Mouse (Mus musculus): ENCODE results near the gene Adgre5. TPM values are rescaled to one million over a fixed set of nuclear protein-coding genes. Genes with fewer than 3 reads are reported as not detected.

The Adgre5 gene
- polyA plus RNA-seq, 1 experiment from 2014 or later: 10.7 TPM

DNA sequence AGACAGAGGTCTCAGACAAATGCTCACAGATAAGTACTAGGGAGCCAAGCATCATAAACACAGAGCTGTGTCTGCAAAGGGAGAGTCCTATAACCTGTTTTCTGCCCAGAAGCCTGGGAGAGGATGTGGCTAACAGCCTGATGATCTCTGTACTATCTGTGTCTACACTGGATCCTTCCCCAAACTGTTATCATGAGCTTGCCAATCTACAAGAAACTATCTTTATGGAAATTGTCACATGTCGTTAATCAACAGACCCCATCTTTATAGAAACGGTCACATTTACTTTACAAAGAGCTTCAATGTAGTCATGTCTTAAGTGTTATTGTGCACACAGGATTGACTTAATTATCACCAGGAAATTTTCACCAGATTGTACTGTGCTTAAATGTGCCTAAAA, 29.5 kb upstream of the Adgre5 start:
- H3K27me3 ChIP-seq: peaks cover 27% of the 10 kb centered on the region
- H3K9me3 ChIP-seq: peaks cover 6% of the 10 kb centered on the region; the same call in 1 of the 2 replicates
- 86% methylated on average over 2 of the region's 2 CpGs for WGBS

GRCm38 (mm10) chr8:83769720-83770119, 28.6 kb upstream of the Adgre5 start:
- Histone ChIP-seq H3K27me3 (peaks cover 27% of the 10 kb centered on the region), H3K4me2 (no peak overlapping the region), H3K9me3 (peaks cover 6% of the 10 kb centered on the region; the same call in 1 of the 2 replicates), H3K9ac (no peak overlapping the region), H3K27ac (no peak overlapping the region), H3K4me3 (replicated peaks) (no peak overlapping the region), H3K4me1 (0 out of 2 replicates have a peak, but pooled peaks cover 10% of the 10 kb centered on the region), H3K36me3 (replicated peaks) (no peaks in the 10 kb centered on the region)
- WGBS: 80% methylated on average over 7 of the region's 7 CpGs
- no peak for ATAC-seq (ENCODE audit: low FRiP score)

More for the DNA sequence above, 29.5 kb upstream of the Adgre5 start:
- no peak for ATAC-seq (ENCODE audit: low FRiP score)
- H3K4me2 ChIP-seq: no peak overlapping the region
- no peaks in the 10 kb centered on the region for H3K36me3 ChIP-seq (replicated peaks)
- no peak overlapping the region for H3K4me3 ChIP-seq (replicated peaks)
- H3K9ac ChIP-seq: no peak overlapping the region
- no peak overlapping the region for H3K27ac ChIP-seq
- H3K4me1 ChIP-seq: 0 out of 2 replicates have a peak, but pooled peaks cover 10% of the 10 kb centered on the region

GRCm38 (mm10) chr8:83768526-83768925, 27.4 kb upstream of the Adgre5 start:
- Histone ChIP-seq H3K4me2 (no peak overlapping the region), H3K36me3 (replicated peaks) (no peaks in the 10 kb centered on the region), H3K4me1 (0 out of 2 replicates have a peak, but pooled peaks cover 10% of the 10 kb centered on the region), H3K4me3 (replicated peaks) (no peak overlapping the region), H3K27me3 (peaks cover 19% of the 10 kb centered on the region), H3K9me3 (peaks cover 6% of the 10 kb centered on the region; the same call in 1 of the 2 replicates), H3K27ac (no peak overlapping the region), H3K9ac (no peak overlapping the region)
- no peak for ATAC-seq (ENCODE audit: low FRiP score)
- 73% methylated on average over 5 of the region's 5 CpGs for WGBS

- no peak overlapping the region for H3K4me2 ChIP-seq
- H3K27ac ChIP-seq: no peak overlapping the region
- H3K4me1 ChIP-seq: 0 out of 2 replicates have a peak, but pooled peaks cover 1% of the 10 kb centered on the region
- peaks cover 17% of the 10 kb centered on the region for H3K27me3 ChIP-seq
- no peak overlapping the region for H3K9ac ChIP-seq
- 90% methylated on average over 4 of the region's 4 CpGs for WGBS
- peaks cover 6% of the 10 kb centered on the region; the same call in 1 of the 2 replicates for H3K9me3 ChIP-seq
- ATAC-seq (ENCODE audit: low FRiP score): no peak
- H3K36me3 ChIP-seq (replicated peaks): no peaks in the 10 kb centered on the region
- H3K4me3 ChIP-seq (replicated peaks): no peak overlapping the region
Measured at GRCm38 (mm10) chr8:83767442-83767841, 26.3 kb upstream of the Adgre5 start.

GRCm38 (mm10) chr8:83765663-83766062, 24.5 kb upstream of the Adgre5 start:
- Histone ChIP-seq H3K9ac (no peak overlapping the region), H3K4me1 (no peaks in the 10 kb centered on the region), H3K36me3 (replicated peaks) (no peaks in the 10 kb centered on the region), H3K4me2 (no peak overlapping the region), H3K9me3 (peaks cover 6% of the 10 kb centered on the region; the same call in 1 of the 2 replicates), H3K4me3 (replicated peaks) (no peak overlapping the region), H3K27ac (no peak overlapping the region), H3K27me3 (0 out of 2 replicates have a peak, but pooled peaks cover 8% of the 10 kb centered on the region)
- no peak for ATAC-seq (ENCODE audit: low FRiP score)

GRCm38 (mm10) chr8:83764717-83765116, 23.6 kb upstream of the Adgre5 start:
- Histone ChIP-seq H3K9ac (no peak overlapping the region), H3K9me3 (peaks cover 6% of the 10 kb centered on the region; the same call in 1 of the 2 replicates), H3K4me1 (no peaks in the 10 kb centered on the region), H3K36me3 (replicated peaks) (no peaks in the 10 kb centered on the region), H3K27me3 (peaks cover 7% of the 10 kb centered on the region; the same call in 1 of the 2 replicates), H3K4me2 (no peak overlapping the region), H3K27ac (no peak overlapping the region), H3K4me3 (replicated peaks) (no peak overlapping the region)
- no peak for ATAC-seq (ENCODE audit: low FRiP score)
- 82% methylated on average over 2 of the region's 2 CpGs for WGBS

GRCm38 (mm10) chr8:83764116-83764515, 23.0 kb upstream of the Adgre5 start:
- no peaks in the 10 kb centered on the region for H3K36me3 ChIP-seq (replicated peaks)
- WGBS: 93% methylated on average over 8 of the region's 8 CpGs

GRCm38 (mm10) chr8:83759231-83759759, 18.2 kb upstream of the Adgre5 start:
- Histone ChIP-seq H3K9ac (no peak overlapping the region), H3K9me3 (no peaks in the 10 kb centered on the region), H3K4me2 (no peak overlapping the region), H3K4me3 (replicated peaks) (no peak overlapping the region), H3K27me3 (no peaks in the 10 kb centered on the region; the same call in 1 of the 2 replicates), H3K36me3 (replicated peaks) (no peaks in the 10 kb centered on the region), H3K27ac (no peak overlapping the region), H3K4me1 (no peaks in the 10 kb centered on the region)
- WGBS: 75% methylated on average over 2 of the region's 2 CpGs
- no peak for ATAC-seq (ENCODE audit: low FRiP score)

More at GRCm38 (mm10) chr8:83764116-83764515, 23.0 kb upstream of the Adgre5 start:
- H3K4me2 ChIP-seq: no peak overlapping the region
- peaks cover under 1% of the 10 kb centered on the region; the same call in 1 of the 2 replicates for H3K27me3 ChIP-seq
- no peak overlapping the region for H3K4me3 ChIP-seq (replicated peaks)
- no peak for ATAC-seq (ENCODE audit: low FRiP score)
- no peak overlapping the region for H3K27ac ChIP-seq
- H3K9me3 ChIP-seq: peaks cover 6% of the 10 kb centered on the region; the same call in 1 of the 2 replicates
- H3K9ac ChIP-seq: no peak overlapping the region
- H3K4me1 ChIP-seq: no peaks in the 10 kb centered on the region

GRCm38 (mm10) chr8:83758298-83758697, 17.2 kb upstream of the Adgre5 start:
- H3K4me2 ChIP-seq: no peak overlapping the region
- no peak overlapping the region for H3K27ac ChIP-seq
- no peak for ATAC-seq (ENCODE audit: low FRiP score)
- no peaks in the 10 kb centered on the region for H3K4me1 ChIP-seq
- 65% methylated on average over 5 of the region's 5 CpGs for WGBS
- H3K9me3 ChIP-seq: no peaks in the 10 kb centered on the region
- no peak overlapping the region for H3K9ac ChIP-seq
- H3K36me3 ChIP-seq (replicated peaks): no peaks in the 10 kb centered on the region
- H3K27me3 ChIP-seq: no peaks in the 10 kb centered on the region; the same call in 1 of the 2 replicates
- H3K4me3 ChIP-seq (replicated peaks): no peak overlapping the region

GRCm38 (mm10) chr8:83757084-83757607, 16.0 kb upstream of the Adgre5 start:
- peaks cover 5% of the 10 kb centered on the region for H3K4me1 ChIP-seq

GRCm38 (mm10) chr8:83756273-83756672, 15.1 kb upstream of the Adgre5 start:
- peaks cover 13% of the 10 kb centered on the region for H3K4me1 ChIP-seq
- no peak overlapping the region for H3K4me3 ChIP-seq (replicated peaks)
- WGBS: 97% methylated on average over 3 of the region's 3 CpGs
- no peaks in the 10 kb centered on the region; the same call in 1 of the 2 replicates for H3K27me3 ChIP-seq
- H3K9ac ChIP-seq: no peak overlapping the region
- ATAC-seq (ENCODE audit: low FRiP score): no peak
- H3K27ac ChIP-seq: no peak overlapping the region
- no peaks in the 10 kb centered on the region for H3K9me3 ChIP-seq
- no peak overlapping the region for H3K4me2 ChIP-seq
- no peaks in the 10 kb centered on the region for H3K36me3 ChIP-seq (replicated peaks)

More at GRCm38 (mm10) chr8:83757084-83757607, 16.0 kb upstream of the Adgre5 start:
- no peak overlapping the region for H3K4me3 ChIP-seq (replicated peaks)
- H3K36me3 ChIP-seq (replicated peaks): no peaks in the 10 kb centered on the region
- H3K27ac ChIP-seq: no peak overlapping the region
- no peaks in the 10 kb centered on the region for H3K9me3 ChIP-seq
- no peak for ATAC-seq (ENCODE audit: low FRiP score)
- H3K4me2 ChIP-seq: no peak overlapping the region
- WGBS: 85% methylated on average over 6 of the region's 6 CpGs
- H3K9ac ChIP-seq: no peak overlapping the region
- H3K27me3 ChIP-seq: no peaks in the 10 kb centered on the region; the same call in 1 of the 2 replicates

DNA sequence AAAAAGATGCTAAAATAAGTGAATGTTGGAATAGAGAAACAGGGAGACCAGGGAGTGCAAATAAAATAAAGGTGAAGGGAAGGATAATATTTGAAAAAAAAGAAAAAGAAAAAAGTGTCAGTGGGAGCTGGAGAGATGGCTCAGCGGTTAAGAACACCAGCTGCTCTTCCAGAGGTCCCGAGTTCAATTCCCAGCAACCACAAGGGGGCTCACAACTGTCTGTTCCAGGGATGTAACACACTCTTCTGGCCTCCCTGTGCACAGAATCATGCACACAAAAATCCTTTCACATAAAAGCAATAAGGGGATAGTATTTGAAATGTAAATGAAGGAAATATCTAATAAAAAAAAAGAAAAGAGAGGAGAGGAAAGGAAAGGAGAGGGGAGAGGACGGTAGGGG, 13.0 kb upstream of the Adgre5 start:
- Histone ChIP-seq H3K36me3 (replicated peaks) (no peaks in the 10 kb centered on the region), H3K4me3 (replicated peaks) (no peak overlapping the region), H3K4me2 (no peak overlapping the region), H3K9me3 (no peaks in the 10 kb centered on the region), H3K27ac (no peak overlapping the region), H3K4me1 (peaks cover 16% of the 10 kb centered on the region), H3K9ac (no peak overlapping the region), H3K27me3 (peaks cover 4% of the 10 kb centered on the region)
- 45% methylated on average over 3 of the region's 3 CpGs for WGBS
- ATAC-seq (ENCODE audit: low FRiP score): no peak

DNA sequence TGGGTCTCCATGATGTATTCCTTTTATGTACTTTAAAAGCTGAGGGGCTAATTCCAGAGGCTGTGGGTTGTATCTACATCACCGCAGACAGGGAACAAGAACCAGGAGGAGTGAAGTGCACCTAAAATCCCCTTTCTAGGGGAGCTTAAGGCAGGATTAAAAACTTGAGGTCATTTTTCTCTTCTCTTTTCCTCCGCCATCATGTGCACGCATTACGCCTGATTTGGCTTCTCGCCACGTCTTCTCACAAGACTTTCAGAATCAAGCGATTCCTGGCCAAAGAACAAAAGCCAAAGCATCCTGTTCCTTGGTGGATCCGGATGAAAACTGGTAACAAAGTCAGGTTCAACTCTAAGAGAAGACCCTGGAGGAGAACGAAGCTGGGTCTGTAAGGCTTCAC, 8.1 kb upstream of the Adgre5 start:
- H3K36me3 ChIP-seq (replicated peaks): no peaks in the 10 kb centered on the region
- no peak overlapping the region for H3K4me3 ChIP-seq (replicated peaks)
- peaks cover 42% of the 10 kb centered on the region for H3K27me3 ChIP-seq
- no peak overlapping the region for H3K9ac ChIP-seq
- WGBS: 85% methylated on average over 9 of the region's 9 CpGs
- H3K4me2 ChIP-seq: no peak overlapping the region
- no peaks in the 10 kb centered on the region for H3K9me3 ChIP-seq
- ATAC-seq (ENCODE audit: low FRiP score): no peak
- peaks cover 29% of the 10 kb centered on the region for H3K4me1 ChIP-seq
- H3K27ac ChIP-seq: no peak overlapping the region

Data from forebrain, embryonic 12.5 days (tissue).